Mouse (Mus musculus) embryonic stem cell, embryonic (primary cell): ENCODE data around the gene Fat4.

Experiments used
- CTCF ChIA-PET, 4 experiments: fragments of 300-600 bp in 2 of 4; fragments of 350-600 bp in 2 of 4; sonication (Branson Sonifier 250); formaldehyde crosslinking; loops; one replicate each; lab custom pipeline; 2022; ENCODE audit warnings: inconsistent platforms in 2 of 4; lab: Charles Lee
- POLR2A ChIA-PET, 4 experiments: fragments of 300-600 bp in 2 of 4; fragments of 350-600 bp in 2 of 4; sonication (Branson Sonifier 250); formaldehyde crosslinking; loops; one replicate each; lab custom pipeline; 2022; ENCODE audit warnings: antibody characterized with exemption in 4 of 4, inconsistent platforms in 1 of 4; lab: Charles Lee

The Fat4 gene

GRCm38 (mm10) chr3:38887381-38887991 is 746 bp downstream of the Fat4 start:
- ChIA-PET POLR2A (no interaction called here), CTCF (interaction anchor here in 2 of 4 experiments (0.6 to 1.0 kb wide), 3 partner anchors 38 to 1653 kb away, joined by 3 read pairs; no protein-coding TSS in a partner anchor)

GRCm38 (mm10) chr3:38888111-38888510 is 1.4 kb downstream of the Fat4 start:
- POLR2A ChIA-PET: no interaction called here

GRCm38 (mm10) chr3:38892791-38893224 is 6.1 kb downstream of the Fat4 start:
- POLR2A ChIA-PET: interaction anchor here in 1 of 4 experiments (0.6 kb wide), 1 partner anchor 917 kb away, joined by 3 read pairs; no protein-coding TSS in a partner anchor
- CTCF ChIA-PET: interaction anchor here in 1 of 4 experiments (0.6 kb wide), 1 partner anchor 248 kb away, joined by 3 read pairs; no protein-coding TSS in a partner anchor

More at GRCm38 (mm10) chr3:38888111-38888510, 1.4 kb downstream of the Fat4 start:
- CTCF ChIA-PET: interaction anchor here in 3 of 4 experiments (0.6 kb wide), 4 partner anchors 10 to 1653 kb away, joined by 3 to 5 read pairs (median 3); no protein-coding TSS in a partner anchor

- ChIA-PET CTCF (interaction anchor here in 2 of 4 experiments (0.7 to 0.8 kb wide), 2 partner anchors 47 to 320 kb away, joined by 3 read pairs; no protein-coding TSS in a partner anchor), POLR2A (no interaction called here)
Measured at GRCm38 (mm10) chr3:38900839-38901238, 14.1 kb downstream of the Fat4 start.

- CTCF ChIA-PET: no interaction called here
Measured at GRCm38 (mm10) chr3:38906832-38907231, 20.1 kb downstream of the Fat4 start.

GRCm38 (mm10) chr3:38907676-38908425 is 21.1 kb downstream of the Fat4 start:
- POLR2A ChIA-PET: no interaction called here
- CTCF ChIA-PET: interaction anchor here in 1 of 4 experiments (0.6 kb wide), 1 partner anchor 61 kb away, joined by 4 read pairs; no protein-coding TSS in a partner anchor

More at GRCm38 (mm10) chr3:38906832-38907231, 20.1 kb downstream of the Fat4 start:
- POLR2A ChIA-PET: no interaction called here

- POLR2A ChIA-PET: no interaction called here
- CTCF ChIA-PET: no interaction called here
Measured at GRCm38 (mm10) chr3:38908426-38909111, 21.8 kb downstream of the Fat4 start.

GRCm38 (mm10) chr3:38912768-38913487 is 26.2 kb downstream of the Fat4 start:
- CTCF ChIA-PET: no interaction called here
- POLR2A ChIA-PET: no interaction called here

GRCm38 (mm10) chr3:38913488-38914105 is 26.9 kb downstream of the Fat4 start:
- ChIA-PET CTCF (no interaction called here), POLR2A (no interaction called here)

GRCm38 (mm10) chr3:38918926-38919325 is 32.2 kb downstream of the Fat4 start:
- ChIA-PET POLR2A (no interaction called here), CTCF (interaction anchor here in 2 of 4 experiments (0.6 to 0.7 kb wide), 2 partner anchors 649 to 1490 kb away, joined by 3 to 4 read pairs; no protein-coding TSS in a partner anchor)

- CTCF ChIA-PET: no interaction called here
- POLR2A ChIA-PET: no interaction called here
Measured at GRCm38 (mm10) chr3:38921031-38921430, 34.3 kb downstream of the Fat4 start.

GRCm38 (mm10) chr3:38923251-38923686 is 36.5 kb downstream of the Fat4 start:
- ChIA-PET CTCF (no interaction called here), POLR2A (interaction anchor here in 1 of 4 experiments (0.6 kb wide), 1 partner anchor 1312 kb away, joined by 3 read pairs; no protein-coding TSS in a partner anchor)

- CTCF ChIA-PET: interaction anchor here in 1 of 4 experiments (0.6 kb wide), 1 partner anchor 788 kb away, joined by 3 read pairs; no protein-coding TSS in a partner anchor
- POLR2A ChIA-PET: interaction anchor here in 1 of 4 experiments (0.6 kb wide), 1 partner anchor 77 kb away, joined by 3 read pairs; no protein-coding TSS in a partner anchor
Measured at GRCm38 (mm10) chr3:38928076-38928686, 41.4 kb downstream of the Fat4 start.

- POLR2A ChIA-PET: no interaction called here
- CTCF ChIA-PET: interaction anchor here in 1 of 4 experiments (0.6 kb wide), 1 partner anchor 787 kb away, joined by 3 read pairs; no protein-coding TSS in a partner anchor
Measured at GRCm38 (mm10) chr3:38928751-38929150, 42.0 kb downstream of the Fat4 start.

GRCm38 (mm10) chr3:38934780-38935179 is 48.0 kb downstream of the Fat4 start:
- CTCF ChIA-PET: no interaction called here
- POLR2A ChIA-PET: interaction anchor here in 1 of 4 experiments (0.5 kb wide), 1 partner anchor 1589 kb away, joined by 4 read pairs; no protein-coding TSS in a partner anchor

GRCm38 (mm10) chr3:38936485-38936884 is 49.7 kb downstream of the Fat4 start:
- CTCF ChIA-PET: interaction anchor here in 1 of 4 experiments (0.6 kb wide), 1 partner anchor 548 kb away, joined by 7 read pairs; no protein-coding TSS in a partner anchor
- POLR2A ChIA-PET: no interaction called here

- ChIA-PET CTCF (no interaction called here), POLR2A (no interaction called here)
Measured at GRCm38 (mm10) chr3:38937159-38937558, 50.4 kb downstream of the Fat4 start.
